Mouse (Mus musculus) neutrophil, adult 5-6 weeks (primary cell): ENCODE results near the gene Slc38a3. TPM values are rescaled to one million over a fixed set of nuclear protein-coding genes. Genes with fewer than 3 reads are reported as not detected.

Experiments
- ATAC-seq: fragments of 151-379, 151-347 bp; 2 replicates; pipeline ENCODE4 v1.8.0; 2017; ENCODE audit warnings: mild to moderate bottlenecking, moderate TSS enrichment; ENCODE audit not compliant: insufficient number of reproducible peaks, poor library complexity, low FRiP score, severe bottlenecking; ENCODE audit errors: extremely low read depth
- total RNA-seq: library from RNA; stranded (forward); fragments of 200-1000 nt; gene quantifications from 2 replicates; pipeline ENCODE4 v1.2.3, GENCODE M21; 2017

The Slc38a3 gene
- total RNA-seq, 1 experiment from 2014 or later: not detected

DNA sequence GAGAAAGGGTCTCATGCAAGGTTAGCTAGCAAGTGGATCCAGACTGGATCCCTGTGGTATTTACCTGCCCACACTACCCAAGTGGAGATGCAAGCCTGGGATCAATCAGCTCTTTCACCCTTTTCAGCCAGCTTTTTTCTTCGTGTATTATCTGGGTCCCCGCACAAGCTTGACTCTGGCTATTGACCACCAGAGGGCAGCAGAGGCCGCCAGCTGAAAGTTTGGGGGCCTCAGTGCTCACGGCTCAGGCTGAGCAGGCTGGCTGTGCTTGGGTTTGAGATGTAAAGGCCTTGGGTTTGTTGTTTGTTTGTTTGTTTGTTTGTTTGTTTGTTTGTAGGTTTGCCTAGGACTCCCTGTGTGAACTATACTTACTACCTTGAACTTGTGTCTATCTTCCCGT lies 23.8 kb downstream of the Slc38a3 start:
- ATAC-seq: peak; percentile 57; the same call in 1 of the 2 replicates

DNA sequence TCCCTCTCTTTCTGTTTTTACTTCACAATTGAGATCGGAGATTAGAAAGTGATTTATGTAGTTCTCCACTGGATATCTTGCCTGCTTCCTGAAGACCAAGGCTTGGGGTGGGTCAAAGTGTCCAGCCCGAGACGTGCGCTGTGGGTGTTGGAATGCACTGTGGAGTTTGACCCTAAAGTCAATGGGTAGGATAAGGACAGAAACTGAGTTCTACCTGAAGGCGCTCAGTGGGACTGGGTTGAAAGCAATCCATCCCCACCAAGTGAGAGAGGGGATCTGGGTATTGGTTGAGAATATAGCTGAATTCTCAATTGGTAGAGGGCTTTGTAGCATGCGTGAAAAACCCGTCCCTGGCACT lies 24.2 kb downstream of the Slc38a3 start:
- ATAC-seq: no peak

DNA sequence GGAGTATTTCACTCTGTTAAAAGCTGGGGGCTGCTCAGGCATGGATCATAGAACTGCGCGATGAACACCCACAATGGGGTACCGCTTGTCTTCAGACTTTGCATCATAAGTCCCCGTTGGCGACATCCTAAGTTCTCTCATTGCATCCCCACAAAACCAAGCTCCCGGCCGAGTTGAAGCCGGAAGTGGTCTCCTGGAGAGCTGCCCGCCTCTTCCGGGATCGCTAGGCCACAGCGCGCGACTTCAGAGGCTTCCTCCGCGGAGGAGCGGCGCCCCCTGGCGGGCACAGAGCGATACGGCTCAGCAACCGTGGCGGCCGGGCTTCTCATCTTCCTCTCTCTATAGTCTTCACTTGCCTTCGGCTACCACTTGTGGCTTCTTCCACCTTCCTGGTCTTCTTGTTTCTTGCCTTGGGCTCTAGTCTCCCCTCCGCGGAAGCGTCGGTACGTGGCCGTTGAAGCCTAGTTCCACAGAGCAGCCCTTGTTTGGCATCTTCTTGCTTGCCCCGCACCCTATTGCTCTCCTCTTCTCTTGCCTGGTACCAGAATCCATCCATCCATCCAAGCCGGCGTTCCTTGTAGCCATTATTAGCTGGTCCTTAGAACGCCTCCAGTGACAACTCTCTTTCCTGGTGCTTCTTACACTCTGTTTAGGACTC lies 24.7 kb downstream of the Slc38a3 start:
- ATAC-seq: peak; percentile 64

DNA sequence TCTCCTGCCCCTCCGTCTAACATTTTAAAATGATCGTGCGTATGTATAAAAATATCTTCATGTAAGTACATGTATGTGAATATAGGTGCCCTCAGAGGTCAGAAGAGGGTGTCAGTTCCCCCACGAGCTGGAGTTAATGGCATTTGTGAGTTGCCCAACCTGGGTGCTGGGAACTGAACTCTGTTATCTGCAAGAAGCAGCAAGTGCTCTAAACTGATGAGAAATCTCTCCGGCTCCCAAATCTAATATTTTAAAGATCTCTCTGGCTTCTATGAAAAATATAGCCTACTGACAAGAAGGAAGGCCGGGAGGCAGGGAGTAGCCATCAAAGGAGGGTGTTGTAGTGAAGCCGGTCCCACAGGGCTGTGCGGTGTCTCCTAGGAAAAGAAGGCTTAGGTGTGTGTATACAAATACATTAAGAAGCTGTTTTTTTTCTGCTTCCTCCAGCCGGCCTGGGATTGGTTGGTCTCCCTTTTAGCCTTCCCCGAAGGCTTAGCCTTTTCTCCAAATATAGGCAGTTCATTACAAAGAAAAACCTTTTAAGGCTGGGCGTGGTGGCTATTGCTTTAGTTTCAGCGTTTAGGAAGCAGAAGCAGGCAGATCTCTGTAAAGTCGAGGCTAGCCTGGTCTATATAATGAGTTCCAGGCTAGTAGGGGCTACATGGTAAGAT lies 25.7 kb downstream of the Slc38a3 start:
- no peak for ATAC-seq

DNA sequence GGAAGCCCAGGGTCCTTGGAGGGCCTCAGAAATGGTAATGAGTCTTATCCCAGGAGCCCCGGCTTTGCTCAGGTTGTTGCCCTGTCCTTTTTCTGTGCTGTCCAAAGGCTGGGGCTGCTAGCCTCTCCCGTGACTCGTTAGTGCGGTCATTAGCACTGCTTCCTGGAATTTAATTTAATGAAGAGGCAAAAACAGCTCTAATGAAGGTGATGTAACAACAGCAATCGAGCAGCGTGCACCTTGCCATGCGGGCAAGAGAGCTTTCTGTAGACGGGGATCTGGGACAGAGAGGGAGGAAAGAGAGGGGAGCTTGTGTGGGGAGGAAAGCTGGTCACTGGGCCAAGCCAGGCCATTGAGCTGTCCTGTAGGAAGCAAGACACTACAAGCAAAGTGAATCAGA lies 27.7 kb downstream of the Slc38a3 start:
- ATAC-seq: no peak

DNA sequence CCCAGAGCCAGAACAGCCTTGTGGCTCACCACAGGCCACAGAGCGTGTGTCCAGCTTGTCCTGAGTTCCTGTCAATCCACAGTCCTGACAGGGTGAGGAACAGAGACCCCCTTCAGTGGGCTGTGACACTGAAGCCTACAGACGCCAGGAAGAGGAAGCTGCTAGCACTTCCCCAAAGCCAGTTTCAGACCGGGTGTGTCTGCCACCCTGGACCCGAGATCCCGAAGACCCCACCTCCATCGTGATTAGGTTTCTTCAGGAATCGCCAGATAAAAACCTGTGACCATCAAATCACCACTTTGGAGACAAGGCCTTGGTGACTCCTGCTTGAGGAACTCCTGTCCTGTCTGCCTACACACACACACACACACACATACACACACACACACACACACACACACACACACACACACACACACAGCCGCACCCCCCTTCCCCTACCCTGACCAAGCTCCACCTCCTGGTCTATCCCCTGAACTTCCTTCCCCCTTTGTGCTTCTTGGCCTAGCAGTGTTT lies 29.0 kb downstream of the Slc38a3 start:
- peak; percentile 67 for ATAC-seq

DNA sequence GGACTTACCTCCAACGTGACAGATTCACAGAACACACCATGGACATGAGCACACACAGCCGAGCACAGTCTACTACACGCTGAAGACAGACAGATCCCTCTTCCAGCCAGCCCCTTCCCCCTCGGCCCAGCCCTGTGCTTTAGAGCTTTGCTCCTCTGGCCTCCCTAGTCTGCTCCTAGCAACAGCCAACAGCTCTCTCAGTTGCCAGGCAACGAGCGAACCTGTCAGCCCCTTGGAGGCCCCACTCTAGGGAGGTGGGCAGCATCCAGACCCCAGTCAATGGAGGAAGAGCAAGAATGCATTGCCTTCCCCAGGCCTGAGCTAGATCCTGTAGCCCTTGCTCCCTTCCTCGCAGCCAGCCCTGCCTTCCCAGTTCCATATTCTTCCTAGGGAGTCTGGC lies 32.3 kb downstream of the Slc38a3 start:
- no peak for ATAC-seq

DNA sequence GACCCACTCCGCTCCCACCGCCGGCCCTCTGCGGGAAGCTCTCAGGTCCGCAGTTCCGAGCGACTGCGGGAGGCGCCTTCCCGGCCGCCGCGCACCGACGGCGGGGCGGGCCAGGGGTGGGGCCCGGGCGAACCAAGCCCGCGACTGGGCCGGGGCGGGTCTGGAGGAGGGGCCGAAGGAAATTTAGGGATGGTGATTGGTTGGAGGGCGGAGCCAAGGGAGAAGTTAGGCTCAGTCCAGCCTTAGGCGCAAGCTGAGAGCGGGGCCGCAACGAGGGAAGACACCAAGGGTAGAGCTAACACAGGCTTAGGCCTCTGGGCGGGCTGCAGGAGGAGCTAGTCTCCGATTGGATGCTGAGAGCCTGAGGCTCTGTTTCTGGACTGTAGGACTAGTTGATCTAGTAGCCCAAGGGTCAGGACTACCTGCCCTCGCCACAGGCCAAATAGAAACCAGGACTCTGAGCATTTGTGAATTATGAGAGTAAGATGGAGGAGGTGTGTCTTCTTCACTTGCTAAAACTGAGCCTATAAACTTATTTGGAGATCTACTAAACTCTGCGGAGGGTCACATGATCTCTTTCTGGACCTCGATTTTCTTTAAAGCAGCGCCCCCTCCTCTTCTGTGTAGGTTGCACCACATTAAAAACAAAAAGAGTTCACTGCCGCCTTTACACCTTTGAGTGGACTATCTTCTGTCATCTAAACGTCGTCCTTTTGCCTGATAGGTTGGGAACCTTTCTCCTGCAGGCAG lies 33.9 kb downstream of the Slc38a3 start, which contains the start of gene Gnai2:
TSS of gene Gnai2 (minus strand) at position 89 of the 750 bp plus-strand sequence.
- peak; percentile 89 for ATAC-seq

DNA sequence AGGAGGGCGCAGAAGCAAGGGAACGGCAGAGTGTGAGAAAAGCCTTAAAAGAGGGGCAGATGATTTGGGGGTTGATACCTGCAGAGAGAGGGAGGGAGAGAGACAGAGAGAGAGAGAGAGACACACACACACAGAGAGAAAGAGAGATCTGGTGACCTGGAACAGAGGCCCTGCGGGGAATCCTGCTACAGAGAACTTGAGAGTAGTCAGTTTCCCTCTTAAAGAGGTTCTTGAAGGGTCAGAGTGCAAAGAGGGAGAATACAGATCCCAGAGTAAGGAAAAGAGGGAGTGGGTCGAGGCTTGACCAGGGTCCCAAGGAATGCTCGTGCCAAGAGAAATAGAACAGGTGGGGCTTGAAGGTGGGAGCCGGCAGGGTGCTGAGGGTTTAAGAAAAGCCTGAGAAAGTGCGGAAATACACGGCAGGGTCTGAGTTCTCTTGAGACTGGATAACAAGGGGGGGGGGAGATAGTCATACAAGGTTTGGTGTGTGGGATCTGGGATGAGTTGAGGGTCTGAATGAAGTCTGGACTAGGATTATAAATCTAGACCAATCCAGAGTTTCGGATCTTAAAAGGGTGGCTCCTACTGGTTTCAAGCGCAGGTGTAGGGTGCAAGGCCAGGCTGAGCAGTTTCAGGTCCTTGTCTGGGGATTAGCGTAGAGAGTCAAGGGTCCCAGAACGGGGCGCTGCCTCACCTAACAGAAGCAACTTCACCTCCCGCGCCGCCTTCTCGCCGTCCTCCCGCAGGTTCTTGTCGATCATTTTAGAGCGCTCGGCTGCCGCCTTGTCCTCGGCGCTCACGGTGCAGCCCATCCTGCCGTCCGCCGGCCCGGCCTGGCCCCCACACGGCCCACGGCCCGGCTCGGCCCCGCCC lies 34.7 kb downstream of the Slc38a3 start:
- ATAC-seq: 0 out of 2 replicates have a peak, but pooled peaks have one; percentile 0

DNA sequence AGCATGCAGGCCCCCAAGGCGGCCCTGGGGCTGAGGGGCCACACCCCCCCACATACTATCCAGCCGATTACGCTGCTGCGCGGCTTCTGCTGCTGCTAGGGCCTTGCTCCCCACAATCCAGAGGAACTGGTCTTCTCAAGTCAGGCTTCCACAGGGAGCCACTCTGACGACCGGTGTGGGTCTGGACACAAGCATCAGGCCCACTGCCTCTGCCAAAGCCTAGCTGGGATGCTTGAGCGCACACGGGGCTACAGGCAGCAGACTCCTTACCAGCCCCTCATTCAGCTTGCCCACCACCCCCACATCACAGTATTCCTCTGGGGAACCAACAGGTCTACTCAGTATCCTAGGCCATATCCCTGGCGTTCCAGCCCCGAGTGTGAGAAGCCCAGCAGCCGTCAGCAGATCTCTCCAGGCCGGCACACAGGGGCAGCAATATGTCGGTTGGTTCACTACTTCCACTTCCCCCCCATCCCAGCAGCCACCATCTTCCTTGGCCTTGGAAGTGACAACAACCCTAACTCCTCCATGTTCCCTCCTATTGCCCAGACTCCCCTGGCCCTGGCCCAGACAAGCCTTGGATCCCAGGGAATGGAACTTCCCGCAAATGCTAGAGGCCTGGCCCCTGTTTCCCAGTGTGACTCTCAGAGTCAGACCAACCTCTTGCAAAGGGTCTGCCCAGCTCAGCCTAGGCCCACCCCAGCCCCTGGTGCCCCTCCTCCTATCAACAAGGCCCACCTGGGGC lies 35.5 kb downstream of the Slc38a3 start:
- no peak for ATAC-seq

DNA sequence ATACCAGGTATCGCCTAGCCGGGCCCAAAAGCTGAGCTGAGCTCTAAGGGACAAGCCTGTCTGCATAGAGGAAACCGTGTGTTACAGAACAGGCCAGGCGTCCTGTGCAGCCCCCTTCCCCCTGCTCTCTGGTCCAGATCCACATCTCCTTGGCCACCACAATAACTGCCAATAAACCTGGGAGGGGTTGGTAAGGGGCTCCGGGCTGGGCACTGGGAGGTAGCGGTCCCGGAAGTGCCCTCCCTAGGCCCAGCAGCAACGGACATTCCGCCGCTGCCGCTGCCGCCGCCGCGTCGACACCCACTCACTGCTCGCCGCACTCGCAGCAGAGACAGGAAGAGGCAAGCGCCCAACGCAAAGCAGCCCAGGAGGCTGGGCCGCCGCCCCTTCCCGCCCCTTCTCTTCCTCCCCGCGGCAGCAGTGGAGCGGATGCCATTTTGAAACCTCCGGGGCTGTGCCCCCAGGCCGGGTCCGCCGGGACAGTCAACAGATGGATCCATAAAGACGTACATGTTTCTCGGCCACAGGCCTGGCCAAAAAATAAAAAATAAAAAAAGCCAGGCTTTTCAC lies 36.2 kb downstream of the Slc38a3 start:
- peak; percentile 39 for ATAC-seq

DNA sequence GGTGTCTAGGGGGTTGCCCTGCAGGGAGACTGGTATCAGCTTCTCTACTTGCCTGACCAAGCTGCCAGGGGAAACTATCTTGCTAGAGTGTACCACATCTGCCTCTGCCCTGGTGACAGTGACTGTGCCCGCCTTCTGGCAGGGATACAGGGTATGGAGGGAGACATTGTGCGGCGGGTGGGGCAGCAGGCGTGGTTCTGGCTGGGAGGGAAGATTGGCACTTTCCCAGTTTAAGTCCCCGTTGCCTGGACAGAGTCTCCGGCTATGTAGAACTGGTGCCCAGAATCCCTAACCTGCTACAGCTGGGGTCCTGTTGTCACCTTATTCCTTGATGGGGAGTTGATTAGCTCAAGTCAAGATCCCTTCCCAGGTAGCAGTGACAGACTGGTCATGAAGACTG lies 36.9 kb downstream of the Slc38a3 start:
- no peak for ATAC-seq

DNA sequence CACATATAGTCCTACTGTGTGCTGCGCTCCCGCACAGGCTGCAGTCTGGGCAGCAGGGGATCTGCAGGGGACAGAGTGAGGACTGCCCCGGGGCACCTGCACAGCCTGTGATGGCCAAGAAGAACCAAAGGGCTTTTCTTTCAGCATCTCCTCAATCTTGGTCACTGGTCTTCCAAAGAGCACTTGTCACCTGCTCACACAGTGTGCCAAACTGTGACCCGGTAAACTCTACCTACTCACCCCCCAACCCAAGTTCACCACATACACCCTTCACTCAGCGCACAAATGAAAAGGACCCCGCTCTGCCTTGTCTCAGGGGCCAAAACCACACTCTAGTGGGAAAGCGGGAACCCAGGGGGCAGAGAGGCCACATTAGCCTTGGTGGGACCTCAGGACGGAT lies 37.5 kb downstream of the Slc38a3 start:
- ATAC-seq: no peak

DNA sequence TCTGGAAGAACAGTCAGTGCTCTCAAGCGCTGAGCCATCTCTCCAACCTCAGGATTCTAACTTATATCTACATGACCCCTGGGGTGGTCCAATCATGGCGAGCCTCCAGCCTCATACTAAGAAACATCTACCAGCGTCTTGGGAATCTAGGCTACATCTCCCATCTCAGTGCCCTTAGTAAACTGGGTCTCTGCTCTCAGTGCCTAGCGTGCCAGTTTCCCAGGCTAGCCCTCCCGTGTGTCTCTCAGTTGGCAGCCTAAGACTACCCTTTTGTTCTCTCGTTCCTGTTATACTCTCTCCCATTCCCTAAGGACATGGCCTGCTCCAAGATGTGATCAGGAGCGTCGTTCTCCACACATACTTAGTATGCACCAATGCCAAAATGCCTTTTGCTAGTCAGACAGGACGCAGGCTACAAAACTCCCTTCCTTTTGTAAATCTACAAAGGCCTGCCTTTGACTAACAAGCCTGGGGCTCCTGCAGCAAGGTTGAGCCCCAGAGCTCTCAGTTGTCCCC lies 38.0 kb downstream of the Slc38a3 start:
- ATAC-seq: no peak

DNA sequence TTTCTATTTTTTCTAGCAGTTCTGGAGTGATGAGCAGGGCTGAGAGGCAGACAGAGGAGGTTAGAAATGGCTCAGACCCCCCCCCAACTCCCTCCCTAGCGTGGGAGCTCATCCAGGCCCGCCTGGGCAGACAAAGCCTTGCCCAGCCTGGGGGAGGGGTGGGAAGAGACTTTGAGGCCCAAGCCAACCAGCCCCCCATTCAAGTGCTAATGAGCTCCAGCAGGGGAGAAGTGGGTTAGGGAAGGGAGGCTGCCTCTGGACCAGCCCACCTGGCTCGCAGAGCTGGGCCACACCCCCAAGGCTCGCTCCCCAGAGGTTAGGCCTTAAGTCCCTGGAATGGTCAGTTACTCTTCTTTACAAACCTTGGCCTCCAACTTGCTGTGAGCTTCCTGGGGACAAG lies 38.8 kb downstream of the Slc38a3 start:
- ATAC-seq: no peak

DNA sequence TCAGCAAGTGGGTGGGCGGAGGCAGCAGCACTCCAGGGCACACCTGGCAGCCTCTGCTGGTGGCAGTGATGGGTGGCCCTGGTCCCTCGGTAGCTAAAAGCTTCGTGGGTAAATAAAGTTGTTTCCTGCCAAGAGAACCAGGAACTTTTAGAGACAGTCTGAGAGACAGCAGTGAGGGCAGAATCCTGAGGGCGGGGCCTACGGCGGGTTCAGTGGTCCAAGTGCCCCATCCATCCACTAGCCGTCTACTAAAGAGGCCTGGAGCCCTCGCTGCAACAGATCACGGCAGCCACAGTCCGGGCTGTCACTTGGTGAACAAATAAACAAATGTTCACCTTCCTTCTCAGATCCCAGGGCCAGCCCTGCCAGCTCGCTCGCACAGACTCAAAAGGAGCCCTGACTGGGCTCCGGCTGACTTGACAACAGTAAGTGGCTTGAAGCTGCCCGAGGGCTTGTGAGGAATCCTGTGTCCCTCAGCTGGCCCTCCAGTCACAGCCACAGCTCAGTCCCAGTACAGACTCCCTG lies 39.4 kb downstream of the Slc38a3 start:
- no peak for ATAC-seq

DNA sequence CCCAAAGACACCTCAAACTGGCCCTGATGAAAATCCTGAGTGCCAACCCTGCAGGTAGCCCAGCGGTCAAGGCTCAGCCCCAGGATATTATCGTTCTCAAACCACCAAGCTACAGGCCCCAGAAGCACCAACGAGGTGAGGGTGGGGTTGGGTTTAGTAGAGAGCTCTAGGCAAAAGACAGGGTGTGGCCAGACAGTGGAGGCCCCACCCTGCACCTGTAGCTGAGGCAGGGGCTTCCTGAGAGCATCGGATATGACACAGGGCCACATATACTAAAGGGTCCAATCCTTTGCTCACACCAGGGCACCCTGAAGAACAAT lies 40.0 kb downstream of the Slc38a3 start:
- peak; percentile 7; the same call in 1 of the 2 replicates for ATAC-seq
